11 mouse cellular contexts compared by ENCODE assay signal in genomic region chr5:32084401-32084804, GRCm38 (mm10). TPM values are rescaled to one million over a fixed set of nuclear protein-coding genes. Genes with fewer than 3 reads are reported as not detected.
DNase-seq lines count a peak whose midpoint lies in the region; ATAC-seq and TF ChIP-seq lines count a peak whose summit lies in the region.
"Had no signal": no experiment of that assay in that cellular context is flagged by ENCODE, and none has a peak within 500 bp of the region (broad histone marks: within the 10 kb centered on the region; RNA-seq: fewer than 3 reads in every experiment).

No protein-coding gene starts in this region.

- peak; percentile 57 for DNase-seq in adrenal gland, postnatal 14 days
- no peak for DNase-seq in adrenal gland, adult 18-20 months (ENCODE audit: low spot score in 2 of 2)
- DNase-seq in lung, embryonic 14.5 days, result peak; percentile 50
- no peak for DNase-seq in lung, adult 2 months
- peak; percentile 32 to 72 for DNase-seq in kidney, postnatal 25 days
- no peak for DNase-seq in layer of hippocampus, adult 2 months (ENCODE audit: low spot score in 2 of 2)
- no peak for DNase-seq in layer of hippocampus, postnatal 14 days (ENCODE audit: low spot score in 2 of 2)
- DNase-seq: cerebellum, adult 2 months; thymus, postnatal 36 days had no signal

- no peak for TF ChIP-seq CTCF in lung, embryonic 14.5 days (IDR thresholded peaks at IDR 0.05; ENCODE audit: low read depth)
- no peak for TF ChIP-seq CTCF in lung, adult 2 months (IDR thresholded peaks at IDR 0.05; ENCODE audit: insufficient read depth, low read length)
- TF ChIP-seq CTCF in layer of hippocampus, adult 2 months (conservative IDR thresholded peaks at IDR 0.05), result no peak

- H3K4me1 ChIP-seq in lung, embryonic 14.5 days (ENCODE audit: insufficient read depth), result 0 out of 2 replicates have a peak, but pooled peaks cover 3% of the 10 kb centered on the region
- 0 out of 2 replicates have a peak, but pooled peaks cover 2% of the 10 kb centered on the region for H3K4me1 ChIP-seq in lung, adult 2 months (ENCODE audit: control insufficient read depth, insufficient read depth, low read length)
- H3K4me1 ChIP-seq in stomach, embryonic 15.5 days, result no peaks in the 10 kb centered on the region

- WGBS in lung, embryonic 14.5 days, result 66% methylated on average over 10 of the region's 10 CpGs
- WGBS in lung, adult 2 months, result 79% methylated on average over 10 of the region's 10 CpGs
- WGBS in stomach, embryonic 15.5 days, result 67% methylated on average over 10 of the region's 10 CpGs

- no peak for TF ChIP-seq POLR2A in lung, adult 2 months (IDR thresholded peaks at IDR 0.05; ENCODE audit: borderline replicate concordance, extremely low read depth, low read depth, low read length)

- H3K4me3 ChIP-seq in lung, embryonic 14.5 days (ENCODE audit: low read depth, low read length), result no peak overlapping the region
- no peak overlapping the region for H3K4me3 ChIP-seq in lung, adult 2 months (replicated peaks; ENCODE audit: extremely low read depth, low read depth, low read length)
- no peak overlapping the region for H3K4me3 ChIP-seq in stomach, embryonic 15.5 days (replicated peaks)
- no peak overlapping the region for H3K4me3 ChIP-seq in layer of hippocampus, adult 2 months

- no peaks in the 10 kb centered on the region for H3K27me3 ChIP-seq in lung, embryonic 14.5 days (ENCODE audit: insufficient read depth, low read length)
- H3K27me3 ChIP-seq in stomach, embryonic 15.5 days (replicated peaks), result no peaks in the 10 kb centered on the region

- no peaks in the 10 kb centered on the region for H3K36me3 ChIP-seq in lung, embryonic 14.5 days (ENCODE audit: insufficient read depth)
- no peaks in the 10 kb centered on the region for H3K36me3 ChIP-seq in stomach, embryonic 15.5 days

- H3K27ac ChIP-seq in lung, embryonic 14.5 days (ENCODE audit: low read depth), result peak overlapping the region; percentile 65
- 0 out of 2 replicates have a peak overlapping the region, but pooled peaks have one; percentile 13 for H3K27ac ChIP-seq in stomach, embryonic 15.5 days
- no peak overlapping the region for H3K27ac ChIP-seq in layer of hippocampus, adult 2 months
- H3K27ac ChIP-seq: hindbrain, embryonic 14.5 days had no signal

- H3K4me2 ChIP-seq in lung, embryonic 14.5 days, result no peak overlapping the region
- no peak overlapping the region for H3K4me2 ChIP-seq in stomach, embryonic 15.5 days
- H3K4me2 ChIP-seq: hindbrain, embryonic 14.5 days had no signal

- no peak overlapping the region for H3K9ac ChIP-seq in lung, embryonic 14.5 days
- no peak overlapping the region for H3K9ac ChIP-seq in stomach, embryonic 15.5 days
- H3K9ac ChIP-seq: hindbrain, embryonic 14.5 days had no signal

- ATAC-seq in lung, embryonic 14.5 days (ENCODE audit: insufficient read depth), result 0 out of 2 replicates have a peak, but pooled peaks have one; percentile 47
- ATAC-seq in stomach, embryonic 15.5 days (ENCODE audit: insufficient read depth, low FRiP score, low read depth), result no peak

- H3K9me3 ChIP-seq in lung, embryonic 14.5 days (ENCODE audit: low read depth, low read length), result no peaks in the 10 kb centered on the region
- H3K9me3 ChIP-seq in stomach, embryonic 15.5 days, result no peaks in the 10 kb centered on the region

RNA-seq across cellular contexts. Expression of gene Fosl2, which starts 51.2 kb away (rescaled TPM):
- 206 and 280 TPM in 2 replicates for total RNA-seq in adrenal gland, postnatal 14 days (2021)
- 100 to 1,000 TPM; 188 to 364 TPM for total RNA-seq in adrenal gland, adult 18-20 months (2021)
- 3.9 and 4.0 TPM in 2 replicates for polyA plus RNA-seq in lung, embryonic 14.5 days (2014; fragmentation: Nextera tagmentation; extraction: Ambion mirVana)
- 22.6 and 25.2 TPM in 2 replicates for polyA plus RNA-seq in lung, adult 2 months (2012; rRNA removed)
- 11.4 and 11.5 TPM in 2 replicates for polyA plus RNA-seq in stomach, embryonic 15.5 days (2015; fragmentation: Nextera tagmentation; extraction: Ambion mirVana)
- 10 to 100 TPM; 52.1 to 52.5 TPM for total RNA-seq in layer of hippocampus, adult 2 months (2021)
- 10 to 100 TPM; 42.2 to 43.1 TPM for total RNA-seq in layer of hippocampus, postnatal 14 days (2021)

Comparison
In these comparisons a context has a peak if more than half of its experiments do, and no peak if none do; other contexts are left out.
1. DNase-seq: peak in adrenal gland, postnatal 14 days (single experiment), lung, embryonic 14.5 days (single experiment) and kidney, postnatal 25 days (2 of 2); none in adrenal gland, adult 18-20 months (0 of 2), lung, adult 2 months (single experiment), layer of hippocampus, adult 2 months (0 of 2) and layer of hippocampus, postnatal 14 days (0 of 2).